Mouse (Mus musculus): ENCODE measurements around the gene Map10. TPM values are rescaled to one million over a fixed set of nuclear protein-coding genes. Genes with fewer than 3 reads are reported as not detected.

Gene Map10
- total and polyA plus RNA-seq, 2 experiments from 2014 or later, result 4.1 to 5.5 TPM

- H3K27ac ChIP-seq (ENCODE audit: low read depth), result no peak overlapping the region
- no peak overlapping the region for H3K9ac ChIP-seq (replicated peaks; ENCODE audit: low read depth, low read length)
- no peak overlapping the region for H3K4me2 ChIP-seq (ENCODE audit: low read depth, low read length)
- 60% methylated on average over 6 of the region's 6 CpGs for WGBS
- H3K9me3 ChIP-seq (replicated peaks; ENCODE audit: control insufficient read depth, low read length), result no peaks in the 10 kb centered on the region
- no peak overlapping the region for H3K4me3 ChIP-seq (ENCODE audit: low read depth, low read length)
- H3K36me3 ChIP-seq (replicated peaks; ENCODE audit: control insufficient read depth, insufficient read depth, low read length), result no peaks in the 10 kb centered on the region
- H3K27me3 ChIP-seq (ENCODE audit: control insufficient read depth, insufficient read depth, low read length), result no peaks in the 10 kb centered on the region
- DNase-seq (ENCODE audit: low spot score) (no peak), ATAC-seq (ENCODE audit: insufficient read depth, low read depth) (no peak)
- TF ChIP-seq EP300 (IDR thresholded peaks at IDR 0.05; ENCODE audit: low read depth) (no peak), CTCF (IDR thresholded peaks at IDR 0.05; ENCODE audit: low read depth) (no peak)
- H3K4me1 ChIP-seq (ENCODE audit: control insufficient read depth, insufficient read depth), result peaks cover 10% of the 10 kb centered on the region; the same call in 1 of the 2 replicates
Measured at GRCm38 (mm10) chr8:125638411-125639058, 31.1 kb upstream of the Map10 start.

GRCm38 (mm10) chr8:125639631-125640030 lies 30.0 kb upstream of the Map10 start:
- Histone ChIP-seq H3K4me2 (ENCODE audit: low read depth, low read length) (no peak overlapping the region), H3K4me3 (ENCODE audit: low read depth, low read length) (no peak overlapping the region), H3K9ac (replicated peaks; ENCODE audit: low read depth, low read length) (no peak overlapping the region), H3K27me3 (ENCODE audit: control insufficient read depth, insufficient read depth, low read length) (no peaks in the 10 kb centered on the region), H3K36me3 (replicated peaks; ENCODE audit: control insufficient read depth, insufficient read depth, low read length) (no peaks in the 10 kb centered on the region), H3K27ac (ENCODE audit: low read depth) (no peak overlapping the region), H3K4me1 (ENCODE audit: control insufficient read depth, insufficient read depth) (peaks cover 10% of the 10 kb centered on the region; the same call in 1 of the 2 replicates), H3K9me3 (replicated peaks; ENCODE audit: control insufficient read depth, low read length) (no peaks in the 10 kb centered on the region)
- DNase-seq (ENCODE audit: low spot score), result no peak
- WGBS, result 55% methylated on average over 2 of the region's 2 CpGs
- no peak for ATAC-seq (ENCODE audit: insufficient read depth, low read depth)
- TF ChIP-seq CTCF (IDR thresholded peaks at IDR 0.05; ENCODE audit: low read depth) (no peak), EP300 (IDR thresholded peaks at IDR 0.05; ENCODE audit: low read depth) (no peak)

- Histone ChIP-seq H3K36me3 (replicated peaks; ENCODE audit: control insufficient read depth, insufficient read depth, low read length) (no peaks in the 10 kb centered on the region), H3K4me3 (ENCODE audit: low read depth, low read length) (no peak overlapping the region), H3K9me3 (replicated peaks; ENCODE audit: control insufficient read depth, low read length) (no peaks in the 10 kb centered on the region), H3K4me2 (ENCODE audit: low read depth, low read length) (no peak overlapping the region), H3K4me1 (ENCODE audit: control insufficient read depth, insufficient read depth) (peaks cover 10% of the 10 kb centered on the region; the same call in 1 of the 2 replicates), H3K27ac (ENCODE audit: low read depth) (no peak overlapping the region), H3K27me3 (ENCODE audit: control insufficient read depth, insufficient read depth, low read length) (no peaks in the 10 kb centered on the region), H3K9ac (replicated peaks; ENCODE audit: low read depth, low read length) (no peak overlapping the region)
- no peak for TF ChIP-seq EP300 (IDR thresholded peaks at IDR 0.05; ENCODE audit: low read depth)
- no peak for TF ChIP-seq CTCF (IDR thresholded peaks at IDR 0.05; ENCODE audit: low read depth)
- 90% methylated on average over 5 of the region's 5 CpGs for WGBS
- ATAC-seq (ENCODE audit: insufficient read depth, low read depth) (no peak), DNase-seq (ENCODE audit: low spot score) (no peak)
Measured at GRCm38 (mm10) chr8:125640766-125641165, 28.9 kb upstream of the Map10 start.

GRCm38 (mm10) chr8:125641808-125642207 lies 27.8 kb upstream of the Map10 start:
- Histone ChIP-seq H3K4me2 (ENCODE audit: low read depth, low read length) (no peak overlapping the region), H3K9ac (replicated peaks; ENCODE audit: low read depth, low read length) (no peak overlapping the region), H3K27ac (ENCODE audit: low read depth) (no peak overlapping the region), H3K4me1 (ENCODE audit: control insufficient read depth, insufficient read depth) (peaks cover 10% of the 10 kb centered on the region; the same call in 1 of the 2 replicates), H3K4me3 (ENCODE audit: low read depth, low read length) (no peak overlapping the region), H3K27me3 (ENCODE audit: control insufficient read depth, insufficient read depth, low read length) (no peaks in the 10 kb centered on the region), H3K36me3 (replicated peaks; ENCODE audit: control insufficient read depth, insufficient read depth, low read length) (no peaks in the 10 kb centered on the region), H3K9me3 (replicated peaks; ENCODE audit: control insufficient read depth, low read length) (no peaks in the 10 kb centered on the region)
- TF ChIP-seq EP300 (IDR thresholded peaks at IDR 0.05; ENCODE audit: low read depth), result no peak
- no peak for TF ChIP-seq CTCF (IDR thresholded peaks at IDR 0.05; ENCODE audit: low read depth)
- 28% methylated on average over 6 of the region's 6 CpGs for WGBS
- DNase-seq (ENCODE audit: low spot score), result no peak
- ATAC-seq (ENCODE audit: insufficient read depth, low read depth), result no peak

- H3K27ac ChIP-seq (ENCODE audit: low read depth), result no peak overlapping the region
- H3K4me1 ChIP-seq (ENCODE audit: control insufficient read depth, insufficient read depth), result peaks cover 10% of the 10 kb centered on the region; the same call in 1 of the 2 replicates
- no peak overlapping the region for H3K9ac ChIP-seq (replicated peaks; ENCODE audit: low read depth, low read length)
- no peak for DNase-seq (ENCODE audit: low spot score)
- no peak for ATAC-seq (ENCODE audit: insufficient read depth, low read depth)
- H3K36me3 ChIP-seq (replicated peaks; ENCODE audit: control insufficient read depth, insufficient read depth, low read length), result no peaks in the 10 kb centered on the region
- H3K27me3 ChIP-seq (ENCODE audit: control insufficient read depth, insufficient read depth, low read length), result no peaks in the 10 kb centered on the region
- 73% methylated on average over 10 of the region's 10 CpGs for WGBS
- H3K4me3 ChIP-seq (ENCODE audit: low read depth, low read length), result no peak overlapping the region
- TF ChIP-seq EP300 (IDR thresholded peaks at IDR 0.05; ENCODE audit: low read depth) (no peak), CTCF (IDR thresholded peaks at IDR 0.05; ENCODE audit: low read depth) (no peak)
- H3K9me3 ChIP-seq (replicated peaks; ENCODE audit: control insufficient read depth, low read length), result no peaks in the 10 kb centered on the region
- no peak overlapping the region for H3K4me2 ChIP-seq (ENCODE audit: low read depth, low read length)
Measured at GRCm38 (mm10) chr8:125645757-125646478, 23.7 kb upstream of the Map10 start.
